Mouse (Mus musculus): Measurements from ENCODE around the gene Rrm2. TPM values are rescaled to one million over a fixed set of nuclear protein-coding genes. Genes with fewer than 3 reads are reported as not detected.

Rrm2 gene
- polyA plus RNA-seq, 1 experiment from 2014 or later = 71.9 TPM

- Histone ChIP-seq H3K4me3 (peak overlapping the region; percentile 86), H3K4me1 (replicated peaks) (peaks cover 29% of the 10 kb centered on the region), H3K36me3 (peaks cover 8% of the 10 kb centered on the region; the same call in 1 of the 2 replicates), H3K27ac (peak overlapping the region; percentile 75; the same call in 1 of the 2 replicates), H3K9me3 (no peaks in the 10 kb centered on the region), H3K27me3 (peaks cover 10% of the 10 kb centered on the region; the same call in 1 of the 2 replicates), H3K4me2 (peak overlapping the region; percentile 77), H3K9ac (peak overlapping the region; percentile 84)
- no peak for ATAC-seq (ENCODE audit: low FRiP score)
- WGBS = under 1% methylated on average over 17 of the region's 17 CpGs
These were observed 780 bp downstream of the Rrm2 start for GRCm38 (mm10) chr12:24708824-24709218.

GRCm38 (mm10) chr12:24709409-24709808 is 1.4 kb downstream of the Rrm2 start:
- H3K9me3 ChIP-seq = no peaks in the 10 kb centered on the region
- H3K4me3 ChIP-seq = peak overlapping the region; percentile 86
- WGBS = 25% methylated on average over 6 of the region's 6 CpGs
- H3K36me3 ChIP-seq = peaks cover 8% of the 10 kb centered on the region; the same call in 1 of the 2 replicates
- H3K4me1 ChIP-seq (replicated peaks) = peaks cover 29% of the 10 kb centered on the region
- no peak overlapping the region for H3K27ac ChIP-seq
- H3K4me2 ChIP-seq = peak overlapping the region; percentile 77
- ATAC-seq (ENCODE audit: low FRiP score) = no peak
- H3K27me3 ChIP-seq = peaks cover 10% of the 10 kb centered on the region; the same call in 1 of the 2 replicates
- H3K9ac ChIP-seq = peak overlapping the region; percentile 84; the same call in 1 of the 2 replicates

DNA sequence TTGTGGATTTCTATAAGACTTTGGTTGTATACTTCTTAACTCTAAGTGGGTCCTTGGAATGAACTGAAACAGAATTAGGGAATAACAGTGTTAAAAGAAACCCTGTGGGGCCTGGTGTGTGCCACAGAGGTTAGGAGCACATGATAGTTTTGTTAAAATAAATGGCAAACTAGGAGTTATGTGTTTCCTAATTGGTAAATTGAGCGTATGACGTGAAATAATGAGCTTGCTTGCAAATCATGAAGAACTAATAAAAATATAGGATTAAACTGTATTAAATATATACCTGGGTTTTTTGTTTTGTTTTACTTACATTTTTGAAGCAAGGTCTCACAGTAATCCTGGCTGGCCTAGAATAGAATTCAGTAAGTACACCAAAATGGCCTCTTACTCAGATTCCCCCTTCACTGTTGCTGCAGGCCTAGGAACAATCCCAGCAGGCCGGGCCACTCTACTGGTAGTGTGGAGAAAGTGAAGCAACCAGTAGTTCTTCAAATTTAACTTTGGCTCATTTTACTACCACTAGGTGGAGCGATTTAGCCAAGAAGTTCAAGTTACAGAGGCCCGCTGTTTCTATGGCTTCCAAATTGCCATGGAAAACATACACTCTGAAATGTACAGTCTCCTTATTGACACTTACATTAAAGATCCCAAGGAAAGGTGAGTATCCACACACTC is 1.9 kb downstream of the Rrm2 start:
- no peaks in the 10 kb centered on the region for H3K9me3 ChIP-seq
- no peak overlapping the region for H3K27ac ChIP-seq
- peak overlapping the region; percentile 86 for H3K4me3 ChIP-seq
- WGBS = 32% methylated on average over 5 of the region's 5 CpGs
- H3K4me1 ChIP-seq (replicated peaks) = peaks cover 29% of the 10 kb centered on the region
- no peak overlapping the region for H3K9ac ChIP-seq
- peaks cover 8% of the 10 kb centered on the region; the same call in 1 of the 2 replicates for H3K36me3 ChIP-seq
- no peak for ATAC-seq (ENCODE audit: low FRiP score)
- H3K27me3 ChIP-seq = peaks cover 10% of the 10 kb centered on the region; the same call in 1 of the 2 replicates
- peak overlapping the region; percentile 77 for H3K4me2 ChIP-seq

GRCm38 (mm10) chr12:24710672-24711071 is 2.6 kb downstream of the Rrm2 start:
- ATAC-seq (ENCODE audit: low FRiP score) = no peak
- WGBS = 64% methylated on average over 5 of the region's 5 CpGs
- no peak overlapping the region for H3K4me2 ChIP-seq

GRCm38 (mm10) chr12:24712396-24712795 is 4.4 kb downstream of the Rrm2 start:
- no peaks in the 10 kb centered on the region for H3K9me3 ChIP-seq
- peaks cover 19% of the 10 kb centered on the region for H3K4me1 ChIP-seq (replicated peaks)
- 90% methylated on average over 8 of the region's 8 CpGs for WGBS
- peaks cover under 1% of the 10 kb centered on the region; the same call in 1 of the 2 replicates for H3K27me3 ChIP-seq
- H3K27ac ChIP-seq = no peak overlapping the region
- H3K4me3 ChIP-seq = no peak overlapping the region
- no peak overlapping the region for H3K4me2 ChIP-seq
- no peak for ATAC-seq (ENCODE audit: low FRiP score)
- H3K36me3 ChIP-seq = peaks cover 8% of the 10 kb centered on the region; the same call in 1 of the 2 replicates
- H3K9ac ChIP-seq = no peak overlapping the region

More at GRCm38 (mm10) chr12:24710672-24711071, 2.6 kb downstream of the Rrm2 start:
- H3K9ac ChIP-seq = no peak overlapping the region
- H3K27me3 ChIP-seq = peaks cover 10% of the 10 kb centered on the region; the same call in 1 of the 2 replicates
- no peaks in the 10 kb centered on the region for H3K9me3 ChIP-seq
- peaks cover 8% of the 10 kb centered on the region; the same call in 1 of the 2 replicates for H3K36me3 ChIP-seq
- H3K4me1 ChIP-seq (replicated peaks) = peaks cover 29% of the 10 kb centered on the region
- H3K27ac ChIP-seq = no peak overlapping the region
- peak overlapping the region; percentile 7; the same call in 1 of the 2 replicates for H3K4me3 ChIP-seq

GRCm38 (mm10) chr12:24714579-24715255 is 6.7 kb downstream of the Rrm2 start:
- peaks cover 3% of the 10 kb centered on the region; the same call in 1 of the 2 replicates for H3K4me1 ChIP-seq (replicated peaks)
- H3K4me3 ChIP-seq = no peak overlapping the region
- ATAC-seq (ENCODE audit: low FRiP score) = no peak
- H3K27me3 ChIP-seq = no peaks in the 10 kb centered on the region
- no peak overlapping the region for H3K4me2 ChIP-seq
- H3K36me3 ChIP-seq = peaks cover 8% of the 10 kb centered on the region; the same call in 1 of the 2 replicates
- H3K9me3 ChIP-seq = no peaks in the 10 kb centered on the region
- 65% methylated on average over 5 of the region's 5 CpGs for WGBS
- no peak overlapping the region for H3K27ac ChIP-seq
- H3K9ac ChIP-seq = no peak overlapping the region

DNA sequence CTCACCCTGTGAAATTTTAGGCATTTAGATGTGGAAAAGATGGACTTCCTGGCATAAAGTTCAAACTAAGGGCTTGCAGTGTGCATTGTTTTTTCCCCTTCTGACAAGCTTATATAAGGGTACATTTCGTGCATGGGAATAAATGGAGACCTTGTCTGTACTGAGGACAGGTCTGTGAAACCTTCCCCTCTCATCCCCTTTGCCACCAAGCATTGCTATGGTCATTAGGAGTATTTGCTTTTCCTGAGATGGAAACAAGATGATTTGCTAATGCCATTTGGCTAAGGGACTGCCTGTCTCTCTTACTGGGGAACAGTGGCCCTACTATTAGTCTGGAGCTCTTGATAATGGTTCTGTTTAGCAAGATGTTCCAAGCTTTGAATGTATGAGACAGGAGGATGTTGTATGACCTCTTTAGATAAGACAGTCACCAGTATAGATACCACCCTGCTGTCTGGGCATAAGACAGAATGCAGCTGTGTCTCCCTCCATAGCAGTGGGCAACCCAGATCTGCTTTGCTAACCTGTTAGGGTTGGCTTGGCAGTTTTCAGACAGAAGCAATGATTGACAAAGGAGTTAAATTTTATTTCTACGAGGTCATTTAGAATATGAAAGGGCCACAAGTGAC is 7.3 kb downstream of the Rrm2 start:
- H3K9me3 ChIP-seq = no peaks in the 10 kb centered on the region
- peaks cover 8% of the 10 kb centered on the region; the same call in 1 of the 2 replicates for H3K36me3 ChIP-seq
- no peak overlapping the region for H3K4me2 ChIP-seq
- H3K4me1 ChIP-seq (replicated peaks) = peaks cover 2% of the 10 kb centered on the region; the same call in 1 of the 2 replicates
- no peak overlapping the region for H3K9ac ChIP-seq
- 75% methylated on average over 2 of the region's 2 CpGs for WGBS
- ATAC-seq (ENCODE audit: low FRiP score) = no peak
- no peaks in the 10 kb centered on the region for H3K27me3 ChIP-seq
- no peak overlapping the region for H3K27ac ChIP-seq
- no peak overlapping the region for H3K4me3 ChIP-seq

- Histone ChIP-seq H3K27me3 (no peaks in the 10 kb centered on the region), H3K27ac (no peak overlapping the region), H3K36me3 (peaks cover 8% of the 10 kb centered on the region; the same call in 1 of the 2 replicates), H3K9me3 (no peaks in the 10 kb centered on the region), H3K4me3 (no peak overlapping the region), H3K4me1 (replicated peaks) (no peaks in the 10 kb centered on the region), H3K4me2 (no peak overlapping the region), H3K9ac (no peak overlapping the region)
- peak; percentile 75 for ATAC-seq (ENCODE audit: low FRiP score)
- 44% methylated on average over 4 of the region's 4 CpGs for WGBS
These were observed 8.8 kb downstream of the Rrm2 start for GRCm38 (mm10) chr12:24716721-24717301.

- 53% methylated on average over 2 of the region's 2 CpGs for WGBS
- peak overlapping the region; percentile 64; the same call in 1 of the 2 replicates for H3K27ac ChIP-seq
- 0 out of 2 replicates have a peak, but pooled peaks cover 6% of the 10 kb centered on the region for H3K9me3 ChIP-seq
- no peak; the same call in 1 of the 2 replicates for ATAC-seq (ENCODE audit: low FRiP score)
- no peak overlapping the region for H3K9ac ChIP-seq
- H3K4me3 ChIP-seq = no peak overlapping the region
- no peaks in the 10 kb centered on the region for H3K27me3 ChIP-seq
- H3K4me2 ChIP-seq = no peak overlapping the region
- no peaks in the 10 kb centered on the region for H3K36me3 ChIP-seq
- peaks cover 12% of the 10 kb centered on the region for H3K4me1 ChIP-seq (replicated peaks)
These were observed 15.4 kb downstream of the Rrm2 start for GRCm38 (mm10) chr12:24723434-24723833.

DNA sequence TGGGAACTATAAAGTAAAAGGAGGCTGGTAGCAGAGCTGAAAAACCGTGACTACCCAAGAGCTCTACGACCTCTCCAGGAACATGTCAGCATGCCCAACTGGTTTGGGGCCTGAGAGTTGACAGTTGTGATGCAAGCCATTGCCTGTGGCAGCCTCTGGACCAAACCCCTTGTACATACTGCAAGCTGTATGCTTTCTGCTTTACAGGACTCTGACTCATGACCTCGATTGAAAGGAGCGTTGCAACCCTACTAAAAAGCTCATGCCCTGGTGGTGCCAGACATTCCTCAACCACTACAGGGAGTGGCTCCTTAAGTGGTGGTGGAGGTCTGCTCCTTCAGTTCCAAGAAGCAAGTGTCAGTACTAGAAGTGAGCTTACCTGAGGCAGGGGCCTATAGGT is 15.8 kb downstream of the Rrm2 start:
- Histone ChIP-seq H3K9me3 (peaks cover 7% of the 10 kb centered on the region; the same call in 1 of the 2 replicates), H3K36me3 (no peaks in the 10 kb centered on the region), H3K9ac (no peak overlapping the region), H3K4me3 (no peak overlapping the region), H3K4me1 (replicated peaks) (peaks cover 12% of the 10 kb centered on the region), H3K4me2 (no peak overlapping the region), H3K27ac (peak overlapping the region; percentile 64), H3K27me3 (no peaks in the 10 kb centered on the region)
- 73% methylated on average over 4 of the region's 4 CpGs for WGBS
- peak; percentile 46 for ATAC-seq (ENCODE audit: low FRiP score)

DNA sequence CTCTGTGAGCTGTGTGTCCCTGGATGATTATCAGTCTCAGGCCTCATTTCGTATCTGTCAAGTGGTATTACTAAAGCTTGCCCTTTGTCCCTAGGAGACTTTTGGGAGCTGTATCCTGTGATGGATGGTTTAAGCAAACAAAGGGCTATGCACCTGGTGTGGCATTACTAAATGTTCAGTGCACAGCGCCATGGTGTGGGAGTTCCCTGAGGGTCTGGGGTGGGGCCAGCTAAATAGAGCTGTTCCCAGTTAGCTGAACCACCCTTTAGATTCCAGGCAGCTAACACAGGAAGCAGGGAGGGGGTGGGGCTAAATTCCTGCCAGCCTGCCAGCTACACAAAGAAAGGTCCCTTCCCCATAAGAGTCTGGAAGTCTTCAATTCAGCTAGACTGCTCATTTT is 16.3 kb downstream of the Rrm2 start:
- peak; percentile 85 for ATAC-seq (ENCODE audit: low FRiP score)
- no peaks in the 10 kb centered on the region for H3K36me3 ChIP-seq
- H3K9me3 ChIP-seq = peaks cover 13% of the 10 kb centered on the region
- H3K27ac ChIP-seq = peak overlapping the region; percentile 64
- H3K27me3 ChIP-seq = no peaks in the 10 kb centered on the region
- no peak overlapping the region for H3K4me3 ChIP-seq
- 0 out of 2 replicates have a peak overlapping the region, but pooled peaks have one; percentile 15 for H3K4me2 ChIP-seq
- H3K9ac ChIP-seq = no peak overlapping the region
- WGBS = 5% methylated on average over 2 of the region's 2 CpGs
- peaks cover 12% of the 10 kb centered on the region for H3K4me1 ChIP-seq (replicated peaks)

All from hindbrain, embryonic 13.5 days (tissue).